Mouse (Mus musculus) heart, postnatal 0 days (tissue): ENCODE measurements around the gene Zbtb5. TPM values are rescaled to one million over a fixed set of nuclear protein-coding genes. Genes with fewer than 3 reads are reported as not detected.
A peak's percentile ranks its signal among the peaks of the same experiment; 100 is the strongest.

ENCODE experiments used
- ATAC-seq: fragments of 200-750 bp; cut with Nextera tagmentation; 2 replicates; pipeline ENCODE4 v1.8.0; 2017; ENCODE audit warnings: low read depth, moderate number of reproducible peaks, moderate library complexity; ENCODE audit not compliant: insufficient read depth
- DNase-seq: peaks from one replicate; pipeline ENCODE4 v3.0.0-alpha.2; 2016; ENCODE audit warnings: low spot score
- H3K27ac ChIP-seq: fragments of 300-500 bp; sonication (generic); 2 replicates; pipeline ENCODE4 v1.5.1; 2014; ENCODE audit warnings: low read depth, mild to moderate bottlenecking
- H3K27me3 ChIP-seq: fragments of 300-500 bp; sonication (generic); 2 replicates; pipeline ENCODE4 v1.6.1; 2014; ENCODE audit warnings: low read length, mixed read lengths; ENCODE audit not compliant: control insufficient read depth, insufficient read depth
- H3K36me3 ChIP-seq: fragments of 300-500 bp; sonication (generic); replicated peaks from 2 replicates; pipeline ENCODE4 v1.6.1; 2014; ENCODE audit warnings: low read length, mixed read lengths; ENCODE audit not compliant: control insufficient read depth, insufficient read depth
- H3K4me1 ChIP-seq: fragments of 300-500 bp; sonication (generic); 2 replicates; pipeline ENCODE4 v1.6.1; 2014; ENCODE audit warnings: antibody characterized with exemption; ENCODE audit not compliant: control insufficient read depth, insufficient read depth
- H3K4me2 ChIP-seq: fragments of 300-500 bp; sonication (generic); 2 replicates; pipeline ENCODE4 v1.6.1; 2014; ENCODE audit warnings: low read depth, mild to moderate bottlenecking, low read length, moderate library complexity
- H3K4me3 ChIP-seq: fragments of 300-500 bp; sonication (generic); 2 replicates; pipeline ENCODE4 v1.5.1; 2014; ENCODE audit warnings: low read depth, low read length
- H3K9ac ChIP-seq: fragments of 300-500 bp; sonication (generic); replicated peaks from 2 replicates; pipeline ENCODE4 v1.6.1; 2014; ENCODE audit warnings: low read depth, low read length, mixed read lengths
- H3K9me3 ChIP-seq: fragments of 300-500 bp; sonication (generic); replicated peaks from 2 replicates; pipeline ENCODE4 v1.6.1; 2016; ENCODE audit warnings: low read length; ENCODE audit not compliant: control insufficient read depth
- CTCF ChIP-seq: IDR thresholded peaks from 2 replicates; pipeline ENCODE4 v1.5.1; 2016; ENCODE audit warnings: antibody characterized with exemption, control low read depth, low read depth
- EP300 ChIP-seq: IDR thresholded peaks from 2 replicates; pipeline ENCODE4 v1.6.1; 2016; ENCODE audit warnings: antibody characterized with exemption, low read depth
- WGBS: fragments of 180-500 bp; shearing (Covaris S2); extraction: QIAGEN DNeasy Blood & Tissue Kit; methylation state at CpG from one replicate; pipeline ENCODE4 v1.1.7; 2014; 5-methylcytosine and 5-hydroxymethylcytosine counted together
- polyA plus RNA-seq: library from polyadenylated mRNA; unstranded; fragments of >200 nt; fragmentation: Nextera tagmentation; extraction: Ambion mirVana; gene quantifications from 2 replicates; pipeline ENCODE4 v1.2.1, GENCODE M21; 2015
- total RNA-seq: library from RNA; depleted of rRNA; stranded (reverse); fragments of >200 nt; gene quantifications from 2 replicates; pipeline ENCODE4 v1.2.3, GENCODE M21; 2014; ENCODE audit warnings: low replicate concordance; rRNA removed

The Zbtb5 gene
- total RNA-seq: 20.3 and 32.0 TPM in 2 replicates
- polyA plus RNA-seq: 8.5 and 8.9 TPM in 2 replicates

- Histone ChIP-seq H3K4me2 (peak within 1 kb of the TSS; percentile 92), H3K4me3 (peak within 1 kb of the TSS; percentile 90), H3K9me3 (no peaks in the 10 kb centered on the region), H3K9ac (peak within 1 kb of the TSS; percentile 88), H3K27ac (peak within 1 kb of the TSS; percentile 97), H3K4me1 (peaks cover 12% of the 10 kb centered on the region), H3K27me3 (no peaks in the 10 kb centered on the region), H3K36me3 (no peaks in the 10 kb centered on the region)
- ATAC-seq (peak; percentile 97), DNase-seq (peak; percentile 100)
- TF ChIP-seq EP300 (0 out of 2 replicates have a peak, but pooled peaks have one; percentile 35), CTCF (no peak)
- under 1% methylated on average over 60 of the region's 63 CpGs for WGBS
Observed at GRCm38 (mm10) chr4:45012105-45012975, at the start of gene Zbtb5. Gene Zbtb5 (minus strand): TSS chr4:45012412.

- H3K9ac ChIP-seq: no peak overlapping the region
- peaks cover 44% of the 10 kb centered on the region for H3K36me3 ChIP-seq
- ATAC-seq (peak; percentile 17; the same call in 1 of the 2 replicates), DNase-seq (no peak)
- no peaks in the 10 kb centered on the region for H3K27me3 ChIP-seq
- no peak overlapping the region for H3K4me2 ChIP-seq
- H3K9me3 ChIP-seq: no peaks in the 10 kb centered on the region
- no peak for TF ChIP-seq EP300
- no peak for TF ChIP-seq CTCF
- peaks cover 11% of the 10 kb centered on the region for H3K4me1 ChIP-seq
- WGBS: 49% methylated on average over 8 of the region's 8 CpGs
- H3K4me3 ChIP-seq: no peak overlapping the region
- peak overlapping the region; percentile 64 for H3K27ac ChIP-seq
Observed at GRCm38 (mm10) chr4:45055451-45055850, 43.2 kb upstream of the Zbtb5 start.

- DNase-seq (peak; percentile 57), ATAC-seq (peak; percentile 76)
- WGBS: 30% methylated on average over 3 of the region's 3 CpGs
- peak; percentile 67 for TF ChIP-seq CTCF
- TF ChIP-seq EP300: no peak
- Histone ChIP-seq H3K9ac (no peak overlapping the region), H3K4me2 (no peak overlapping the region), H3K36me3 (peaks cover 38% of the 10 kb centered on the region), H3K9me3 (no peaks in the 10 kb centered on the region), H3K27ac (peak overlapping the region; percentile 64), H3K4me1 (peaks cover 11% of the 10 kb centered on the region), H3K4me3 (no peak overlapping the region), H3K27me3 (no peaks in the 10 kb centered on the region)
Observed at GRCm38 (mm10) chr4:45054862-45055261, 42.6 kb upstream of the Zbtb5 start.

- H3K9me3 ChIP-seq: no peaks in the 10 kb centered on the region
- H3K27me3 ChIP-seq: no peaks in the 10 kb centered on the region
- WGBS: 69% methylated on average over 9 of the region's 9 CpGs
- peaks cover 36% of the 10 kb centered on the region for H3K36me3 ChIP-seq
- H3K4me3 ChIP-seq: no peak overlapping the region
- no peak for ATAC-seq
- TF ChIP-seq EP300 (no peak), CTCF (no peak)
- H3K9ac ChIP-seq: no peak overlapping the region
- peaks cover 11% of the 10 kb centered on the region for H3K4me1 ChIP-seq
- DNase-seq: no peak
- no peak overlapping the region for H3K4me2 ChIP-seq
- H3K27ac ChIP-seq: peak overlapping the region; percentile 95
Observed at GRCm38 (mm10) chr4:45047956-45048355, 35.7 kb upstream of the Zbtb5 start.

GRCm38 (mm10) chr4:45047286-45047887 lies 35.2 kb upstream of the Zbtb5 start:
- peaks cover 36% of the 10 kb centered on the region for H3K36me3 ChIP-seq
- no peaks in the 10 kb centered on the region for H3K9me3 ChIP-seq
- TF ChIP-seq CTCF (no peak), EP300 (no peak)
- H3K4me2 ChIP-seq: no peak overlapping the region
- peaks cover 11% of the 10 kb centered on the region for H3K4me1 ChIP-seq
- ATAC-seq (no peak), DNase-seq (no peak)
- no peak overlapping the region for H3K9ac ChIP-seq
- no peak overlapping the region for H3K4me3 ChIP-seq
- WGBS: 73% methylated on average over 9 of the region's 9 CpGs
- H3K27ac ChIP-seq: peak overlapping the region; percentile 95
- H3K27me3 ChIP-seq: no peaks in the 10 kb centered on the region
